ENCODE assay signal across 8 mouse cellular contexts in the genomic region with DNA sequence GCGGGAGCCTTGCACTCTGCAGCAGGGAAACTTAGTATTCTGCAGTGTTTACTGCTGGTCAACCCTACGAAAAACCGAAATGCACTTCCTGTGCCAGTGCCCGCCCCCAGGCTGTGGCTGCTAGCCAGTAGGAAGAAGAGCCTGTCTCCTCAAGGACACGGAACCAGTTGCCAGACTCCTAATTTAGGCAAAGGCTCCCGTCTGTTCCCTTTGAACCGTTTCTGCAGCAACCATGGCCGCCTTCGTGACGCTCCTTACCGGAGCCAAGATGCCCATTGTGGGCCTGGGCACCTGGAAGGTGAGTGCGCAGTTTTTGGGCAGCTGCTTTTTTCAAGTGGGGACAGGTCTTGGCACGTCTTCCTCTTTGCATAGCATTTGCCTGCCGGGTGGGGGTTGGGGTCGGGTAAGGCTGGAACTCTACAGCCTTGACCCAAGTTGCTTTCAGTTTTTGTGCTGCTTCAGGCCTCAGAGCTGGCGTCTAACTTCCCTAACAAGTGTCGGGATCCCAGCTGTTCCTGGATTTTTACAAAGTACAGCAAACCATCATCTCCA. TPM values are rescaled to one million over a fixed set of nuclear protein-coding genes. Genes with fewer than 3 reads are reported as not detected.
DNase-seq lines count a peak whose midpoint lies in the region; ATAC-seq and TF ChIP-seq lines count a peak whose summit lies in the region.

TSS of gene Akr1b10 (plus strand) at position 109 of the 552 bp plus-strand sequence.

- TF ChIP-seq POLR2A in small intestine, adult 2 months (IDR thresholded peaks at IDR 0.05; ENCODE audit: low read depth, low read length) = no peak

- H3K36me3 ChIP-seq in embryonic facial prominence, embryonic 11.5 days (replicated peaks; ENCODE audit: control insufficient read depth, insufficient read depth, low read depth, low read length) = no peaks in the 10 kb centered on the region
- no peaks in the 10 kb centered on the region for H3K36me3 ChIP-seq in midbrain, embryonic 11.5 days (ENCODE audit: control insufficient read depth, insufficient read depth, low read length)
- peaks cover 3% of the 10 kb centered on the region for H3K36me3 ChIP-seq in small intestine, adult 2 months (ENCODE audit: control insufficient read depth, insufficient read depth, low read length)

- H3K4me3 ChIP-seq in embryonic facial prominence, embryonic 11.5 days (ENCODE audit: low read depth, low read length) = peak within 1 kb of the TSS; percentile 33
- H3K4me3 ChIP-seq in midbrain, embryonic 11.5 days (ENCODE audit: low read depth, low read length) = peak within 1 kb of the TSS; percentile 38
- peak within 1 kb of the TSS; percentile 96 for H3K4me3 ChIP-seq in small intestine, adult 2 months (ENCODE audit: low read depth, low read length)

- H3K4me2 ChIP-seq in embryonic facial prominence, embryonic 11.5 days (ENCODE audit: low read depth, low read length) = peak within 1 kb of the TSS; percentile 54
- H3K4me2 ChIP-seq in midbrain, embryonic 11.5 days = peak within 1 kb of the TSS; percentile 69

- ATAC-seq in embryonic facial prominence, embryonic 11.5 days (replicated peaks; ENCODE audit: insufficient number of reproducible peaks, low FRiP score, low TSS enrichment, low read depth) = no peak; the same call in 1 of the 2 replicates
- peak; percentile 69; the same call in 1 of the 2 replicates for ATAC-seq in midbrain, embryonic 11.5 days (ENCODE audit: low FRiP score)

- under 1% methylated on average over 17 of the region's 17 CpGs for WGBS in embryonic facial prominence, embryonic 11.5 days
- 2% methylated on average over 17 of the region's 17 CpGs for WGBS in midbrain, embryonic 11.5 days
- under 1% methylated on average over 17 of the region's 17 CpGs for WGBS in small intestine, adult 2 months

- no peak for TF ChIP-seq CTCF in small intestine, adult 2 months (IDR thresholded peaks at IDR 0.05; ENCODE audit: extremely low read depth, insufficient read length, insufficient replicate concordance, low read depth, low read length)

- no peaks in the 10 kb centered on the region for H3K9me3 ChIP-seq in embryonic facial prominence, embryonic 11.5 days (replicated peaks; ENCODE audit: control insufficient read depth, low read length)
- no peaks in the 10 kb centered on the region for H3K9me3 ChIP-seq in midbrain, embryonic 11.5 days (ENCODE audit: control insufficient read depth, low read length)

- DNase-seq in 3134 (ENCODE audit: extremely low read depth, insufficient read length, low spot score) = peak; percentile 79
- DNase-seq in adrenal gland, postnatal 14 days = peak; percentile 93
- peak; percentile 64 for DNase-seq in embryonic facial prominence, embryonic 11.5 days (ENCODE audit: low spot score)
- peak; percentile 99 for DNase-seq in heart, adult 11 months
- peak; percentile 87 for DNase-seq in kidney, adult 11 months
- DNase-seq in left cerebral cortex, postnatal 4 days = peak; percentile 86
- DNase-seq in midbrain, embryonic 11.5 days (ENCODE audit: low spot score, missing footprints) = peak; percentile 94

- no peak within 1 kb of the TSS for H3K27ac ChIP-seq in embryonic facial prominence, embryonic 11.5 days (replicated peaks; ENCODE audit: low read depth, low read length)
- H3K27ac ChIP-seq in midbrain, embryonic 11.5 days (ENCODE audit: low read depth, low read length) = no peak within 1 kb of the TSS
- peak within 1 kb of the TSS; percentile 92 for H3K27ac ChIP-seq in small intestine, adult 2 months (ENCODE audit: insufficient read depth, low read depth, low read length)

- H3K27me3 ChIP-seq in embryonic facial prominence, embryonic 11.5 days (ENCODE audit: control insufficient read depth, insufficient read depth, low read length) = no peaks in the 10 kb centered on the region
- no peaks in the 10 kb centered on the region for H3K27me3 ChIP-seq in midbrain, embryonic 11.5 days (ENCODE audit: control insufficient read depth, insufficient read depth, low read length)
- H3K27me3 ChIP-seq in small intestine, adult 2 months (ENCODE audit: control insufficient read depth, insufficient read depth, low read length) = no peaks in the 10 kb centered on the region

- H3K9ac ChIP-seq in embryonic facial prominence, embryonic 11.5 days (replicated peaks; ENCODE audit: low read length) = peak within 1 kb of the TSS; percentile 40
- H3K9ac ChIP-seq in midbrain, embryonic 11.5 days (ENCODE audit: low read length) = peak within 1 kb of the TSS; percentile 50

- intact Hi-C loops in left cerebral cortex, postnatal 4 days (cut with DNase I) = no loop called here

- H3K4me1 ChIP-seq in embryonic facial prominence, embryonic 11.5 days (ENCODE audit: control insufficient read depth, insufficient read depth, low read length) = no peaks in the 10 kb centered on the region
- peaks cover 2% of the 10 kb centered on the region; the same call in 1 of the 2 replicates for H3K4me1 ChIP-seq in midbrain, embryonic 11.5 days (ENCODE audit: control insufficient read depth, insufficient read depth, low read length)
- no peaks in the 10 kb centered on the region; the same call in none of the 2 replicates for H3K4me1 ChIP-seq in small intestine, adult 2 months (ENCODE audit: control insufficient read depth, insufficient read depth, insufficient read length, low read length)

RNA-seq across cellular contexts. Expression of gene Akr1b10, which starts in this region (rescaled TPM):
- 105 and 111 TPM in 2 replicates for total RNA-seq in adrenal gland, postnatal 14 days (2021)
- 16.4 and 16.9 TPM in 2 replicates for polyA plus RNA-seq in embryonic facial prominence, embryonic 11.5 days (2014; fragmentation: Nextera tagmentation; extraction: Ambion mirVana)
- total RNA-seq in left cerebral cortex, postnatal 4 days (2021) = 10 to 100 TPM in 1 of 2 experiments, 1 to 10 TPM in 1; 9.0 to 10.3 TPM
- polyA plus RNA-seq in midbrain, embryonic 11.5 days (2014; fragmentation: Nextera tagmentation; extraction: Ambion mirVana) = 11.7 and 14.2 TPM in 2 replicates
- 5.8 and 6.7 TPM in 2 replicates for polyA plus RNA-seq in small intestine, adult 2 months (2012; rRNA removed)

Comparison
In these comparisons a context has a peak if more than half of its experiments do, and no peak if none do; other contexts are left out.
1. H3K4me3 ChIP-seq: peak in every context shown above with its lines; median percentile 96 in small intestine, adult 2 months; 38 in midbrain, embryonic 11.5 days; 33 in embryonic facial prominence, embryonic 11.5 days.